Mouse (Mus musculus) embryo, embryonic 10 days (tissue): ENCODE data around the gene Camk2n1.
A peak's percentile ranks its signal among the peaks of the same experiment; 100 is the strongest.
"Not testable (repeated sequence)": the region's sequence is repeated elsewhere in the genome, so short reads cannot be mapped to it uniquely, and the experiment has no call there.

Experiments
- DNase-seq: peaks from one replicate; pipeline ENCODE4 v3.0.0-alpha.2; 2015; ENCODE audit warnings: low spot score

Camk2n1 gene

GRCm38 (mm10) chr4:138453753-138454570, at the start of gene Camk2n1:
Gene Camk2n1 (plus strand): TSS chr4:138454314.
- peak; percentile 81 for DNase-seq

- DNase-seq = peak; percentile 36
These were observed 49.3 kb upstream of the Camk2n1 start for GRCm38 (mm10) chr4:138404806-138405205.

- no peak for DNase-seq
These were observed 46.5 kb upstream of the Camk2n1 start for GRCm38 (mm10) chr4:138407479-138408194.

- DNase-seq = peak; percentile 10
These were observed 43.1 kb upstream of the Camk2n1 start for GRCm38 (mm10) chr4:138411011-138411410.

- no peak for DNase-seq
These were observed 42.5 kb upstream of the Camk2n1 start for GRCm38 (mm10) chr4:138411504-138412121.

- peak; percentile 21 for DNase-seq
These were observed 39.4 kb upstream of the Camk2n1 start for GRCm38 (mm10) chr4:138414725-138415124.

- no peak for DNase-seq
These were observed 38.1 kb upstream of the Camk2n1 start for GRCm38 (mm10) chr4:138415991-138416390.

GRCm38 (mm10) chr4:138416414-138416813, 37.7 kb upstream of the Camk2n1 start:
- no peak for DNase-seq

GRCm38 (mm10) chr4:138417882-138418281, 36.2 kb upstream of the Camk2n1 start:
- no peak for DNase-seq

GRCm38 (mm10) chr4:138418340-138418957, 35.7 kb upstream of the Camk2n1 start:
- no peak for DNase-seq

GRCm38 (mm10) chr4:138425028-138425427, 29.1 kb upstream of the Camk2n1 start:
- DNase-seq = no peak

- not testable (repeated sequence) for DNase-seq
These were observed 28.5 kb upstream of the Camk2n1 start for GRCm38 (mm10) chr4:138425604-138426003.

GRCm38 (mm10) chr4:138426778-138427705, 27.1 kb upstream of the Camk2n1 start:
- peak; percentile 87 for DNase-seq

GRCm38 (mm10) chr4:138429778-138430177, 24.3 kb upstream of the Camk2n1 start:
- peak; percentile 63 for DNase-seq

GRCm38 (mm10) chr4:138431340-138431739, 22.8 kb upstream of the Camk2n1 start:
- no peak for DNase-seq

GRCm38 (mm10) chr4:138434347-138435316, 19.5 kb upstream of the Camk2n1 start, which contains the start of gene Mul1:
Gene Mul1 (plus strand): TSS chr4:138434671.
- DNase-seq = peak; percentile 98

- DNase-seq = no peak
These were observed 14.1 kb upstream of the Camk2n1 start for GRCm38 (mm10) chr4:138440062-138440461.

- DNase-seq = peak; percentile 28
These were observed 9.2 kb upstream of the Camk2n1 start for GRCm38 (mm10) chr4:138444941-138445340.

- DNase-seq = no peak
These were observed 7.1 kb upstream of the Camk2n1 start for GRCm38 (mm10) chr4:138446981-138447380.

- DNase-seq = peak; percentile 95
These were observed 6.7 kb upstream of the Camk2n1 start for GRCm38 (mm10) chr4:138447387-138447786.
